Mouse (Mus musculus) ovary, postnatal 14 days (tissue): Measurements from ENCODE around the gene Misp.

Source experiments
- DNase-seq: peaks from one replicate; pipeline ENCODE4 v3.0.0; 2022; ENCODE audit warnings: low spot score

Gene Misp

GRCm38 (mm10) chr10:79873715-79874289 is 53.0 kb downstream of the Misp start:
- no peak for DNase-seq

GRCm38 (mm10) chr10:79874290-79874862 is 53.6 kb downstream of the Misp start, which contains the start of the genes Prtn3 and Plppr3:
Prtn3 (plus strand) TSS chr10:79874476.
Plppr3 (minus strand) TSS chr10:79874634.
- no peak for DNase-seq

DNA sequence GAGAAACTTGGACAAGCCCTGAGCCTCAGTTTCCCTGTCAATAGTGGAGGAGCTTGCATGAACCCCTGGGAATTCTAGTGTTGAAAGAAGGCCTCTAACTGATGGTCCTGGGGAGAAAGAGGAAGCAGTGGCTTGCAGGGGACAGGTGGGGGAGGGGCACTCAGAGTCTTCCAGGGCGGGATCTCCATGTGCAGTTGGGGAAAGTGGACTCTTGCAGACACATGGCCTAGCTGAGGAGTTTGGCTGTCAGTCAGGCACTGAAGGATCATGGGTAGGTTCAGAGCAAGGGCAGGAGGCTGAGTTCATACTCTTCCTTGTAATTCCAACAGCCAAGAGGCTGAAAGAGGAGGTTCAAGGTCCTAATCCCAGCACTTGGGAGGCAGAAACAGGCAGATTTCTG is 56.4 kb downstream of the Misp start:
- no peak for DNase-seq

DNA sequence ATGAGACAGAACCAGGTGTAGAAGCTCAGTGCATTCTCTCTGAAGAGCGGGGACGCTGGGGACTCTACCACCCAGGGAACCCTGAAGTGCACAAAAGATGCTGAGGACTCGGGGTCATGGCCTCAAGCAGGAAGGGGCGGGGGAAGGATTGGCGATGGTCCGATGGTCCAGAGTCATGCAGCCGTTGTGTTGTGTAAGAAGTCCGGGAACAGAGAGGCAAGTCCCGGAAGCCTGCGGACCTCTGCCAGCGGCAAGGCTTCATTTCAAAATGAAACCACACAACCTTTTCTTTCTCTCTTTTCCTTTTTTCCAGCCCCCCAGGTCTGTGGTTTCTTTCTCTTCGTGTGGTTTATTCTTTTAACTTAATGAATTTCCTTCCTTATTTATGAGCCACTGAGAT is 57.0 kb downstream of the Misp start:
- DNase-seq: no peak

- no peak for DNase-seq
Measured at GRCm38 (mm10) chr10:79879527-79879926, 58.7 kb downstream of the Misp start.
